Mouse (Mus musculus) left cerebral cortex, postnatal 25 days (tissue): ENCODE measurements around the gene Gm5478. TPM values are rescaled to one million over a fixed set of nuclear protein-coding genes. Genes with fewer than 3 reads are reported as not detected.
"Not testable (repeated sequence)": the region's sequence is repeated elsewhere in the genome, so short reads cannot be mapped to it uniquely, and the experiment has no call there.

Experiments
- DNase-seq, 2 experiments: peaks; one replicate each; pipeline ENCODE4 v3.0.0; 2022; ENCODE audit warnings: low spot score in 2 of 2, mixed read lengths in 1 of 2
- intact Hi-C: fragments of 180-260 bp; cut with DNase I; formaldehyde crosslinking; loops from one replicate; pipeline ENCODE4 v1.15.1; 2025
- microRNA-seq, 2 experiments: library from miRNA; unstranded; fragments of <30 nt; microRNA quantifications; one replicate each; pipeline ENCODE4 v1.2.0; 2022
- total RNA-seq, 2 experiments: library from RNA; stranded (reverse); gene quantifications; 2 replicates each; pipeline ENCODE4 v1.2.3; 2021

The Gm5478 gene
- not detected for total RNA-seq

DNA sequence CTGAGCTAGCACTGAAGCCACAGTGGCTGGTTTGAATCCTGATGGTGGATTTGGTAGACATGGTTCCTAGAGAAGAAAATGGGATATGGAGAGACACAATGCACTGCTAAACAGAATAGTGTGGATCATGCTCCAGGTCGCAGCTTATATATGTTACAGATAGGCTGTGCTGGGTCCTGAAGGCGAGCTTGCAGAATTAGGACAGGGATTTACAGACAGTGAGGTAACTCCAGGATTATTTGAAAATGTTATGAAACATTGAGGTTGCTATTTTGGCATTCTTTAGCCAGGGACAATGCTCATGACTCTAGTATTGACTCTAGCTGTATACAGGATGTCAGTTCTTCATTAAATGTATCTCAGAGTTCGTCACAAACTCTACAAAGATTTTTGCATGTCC is at the start of gene Gm5478:
Gene Gm5478, minus strand, starts transcription at position 101 of the 400 bp plus-strand sequence.
- no peak for DNase-seq
- intact Hi-C loops: no loop called here

DNA sequence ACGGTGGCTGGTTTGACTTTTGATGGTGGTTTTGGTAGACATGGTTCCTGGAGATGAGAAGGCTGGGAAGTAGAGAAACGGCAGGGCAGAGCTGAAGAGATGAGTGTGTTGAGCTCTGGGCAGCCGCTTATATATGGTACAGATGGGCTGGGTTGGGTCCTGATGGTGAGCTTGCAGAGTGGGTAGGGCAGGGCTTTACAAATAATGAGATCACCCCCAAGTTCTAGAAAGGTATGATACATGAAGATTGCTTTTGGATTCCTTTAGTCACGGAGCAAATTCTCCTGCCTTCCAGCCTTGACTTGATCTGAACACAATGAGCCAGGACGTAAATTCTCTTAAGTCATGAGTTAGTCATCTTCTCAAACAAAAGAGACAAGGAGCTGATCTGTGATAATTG is 47.0 kb upstream of the Gm5478 start, which contains the start of gene Krt6a:
Gene Krt6a, minus strand, starts transcription at position 101 of the 400 bp plus-strand sequence.
- DNase-seq: no peak
- intact Hi-C loops: no loop called here

DNA sequence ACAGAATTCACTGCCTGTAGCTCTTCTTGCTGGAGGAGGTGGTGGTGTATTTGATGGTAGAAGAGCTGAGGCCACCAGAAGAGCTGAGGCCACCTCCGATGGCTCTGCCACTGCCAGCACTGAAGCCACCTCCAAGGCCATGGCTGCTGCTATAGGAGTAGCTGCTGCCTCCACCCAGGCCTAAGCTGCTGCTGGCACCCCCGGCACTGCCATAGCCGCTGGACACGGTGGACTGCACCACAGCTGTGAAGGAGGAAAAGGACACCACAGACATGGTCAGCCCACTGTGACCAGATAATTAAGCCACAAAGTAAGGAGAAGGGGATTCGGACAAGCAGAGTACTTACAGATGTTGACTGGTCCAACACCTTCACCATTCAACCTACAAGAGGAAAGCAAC is 43.3 kb upstream of the Gm5478 start:
- intact Hi-C loops: not testable (repeated sequence)

DNA sequence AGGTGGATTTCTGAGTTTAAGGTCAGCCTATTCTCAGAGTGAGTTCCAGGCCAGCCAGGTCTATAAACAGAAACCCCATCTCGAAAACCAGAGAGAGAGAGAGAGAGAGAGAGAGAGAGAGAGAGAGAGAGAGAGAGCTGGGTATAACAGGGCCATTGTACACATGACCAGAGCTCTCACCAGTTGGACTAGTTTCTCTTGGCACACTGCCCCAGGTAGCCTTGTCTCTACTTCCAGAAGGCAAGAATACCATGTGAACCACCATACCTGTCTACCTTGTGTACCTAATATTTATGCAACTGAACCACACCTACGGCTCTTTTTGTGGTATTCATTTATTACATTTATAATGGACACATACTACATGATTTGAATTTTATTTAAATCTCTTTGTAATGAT is 41.0 kb upstream of the Gm5478 start:
- intact Hi-C loops: no loop called here
- no peak for DNase-seq

More for the DNA sequence above, 43.3 kb upstream of the Gm5478 start:
- not testable (repeated sequence) for DNase-seq

DNA sequence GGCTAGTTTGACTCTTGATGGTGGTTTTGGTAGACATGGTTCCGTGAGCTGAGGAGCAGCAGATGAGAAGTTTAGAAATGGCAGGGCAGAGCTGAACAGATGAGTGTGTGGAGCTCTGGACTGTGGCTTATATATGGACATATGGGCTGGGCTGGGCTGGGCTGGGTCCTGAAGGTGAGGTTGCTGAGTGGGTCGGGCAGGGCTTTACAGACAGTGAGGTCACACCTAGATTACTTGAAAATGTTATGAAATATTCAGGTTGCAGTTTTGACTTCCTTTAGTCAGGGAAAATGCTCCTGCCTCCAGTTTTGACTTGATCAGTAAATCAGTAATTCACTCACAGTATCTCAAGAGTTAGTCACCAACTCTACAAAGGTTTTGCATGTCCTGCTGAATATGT is 33.0 kb upstream of the Gm5478 start, which contains the start of gene Krt6b:
Gene Krt6b, minus strand, starts transcription at position 101 of the 400 bp plus-strand sequence.
- DNase-seq: no peak
- intact Hi-C loops: no loop called here

DNA sequence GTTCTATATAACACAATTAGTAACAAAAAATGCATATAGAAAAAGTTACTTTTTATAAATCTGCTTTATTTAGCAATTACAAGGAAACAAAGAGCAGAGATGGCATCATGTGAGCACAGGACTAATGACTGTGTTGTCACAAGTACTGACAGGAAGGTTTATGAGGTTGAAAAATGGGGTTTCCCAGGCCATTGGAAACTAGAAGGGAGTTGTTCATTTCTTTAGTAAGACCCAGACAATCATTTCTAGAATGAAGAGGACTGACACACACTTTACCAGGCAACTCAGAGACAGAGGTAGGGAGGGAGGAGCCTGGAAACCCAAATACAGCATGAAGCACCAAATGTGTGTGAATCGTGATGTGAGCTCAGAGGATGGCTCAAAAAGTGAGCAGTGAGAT is 28.8 kb upstream of the Gm5478 start:
- DNase-seq: no peak
- intact Hi-C loops: no loop called here

DNA sequence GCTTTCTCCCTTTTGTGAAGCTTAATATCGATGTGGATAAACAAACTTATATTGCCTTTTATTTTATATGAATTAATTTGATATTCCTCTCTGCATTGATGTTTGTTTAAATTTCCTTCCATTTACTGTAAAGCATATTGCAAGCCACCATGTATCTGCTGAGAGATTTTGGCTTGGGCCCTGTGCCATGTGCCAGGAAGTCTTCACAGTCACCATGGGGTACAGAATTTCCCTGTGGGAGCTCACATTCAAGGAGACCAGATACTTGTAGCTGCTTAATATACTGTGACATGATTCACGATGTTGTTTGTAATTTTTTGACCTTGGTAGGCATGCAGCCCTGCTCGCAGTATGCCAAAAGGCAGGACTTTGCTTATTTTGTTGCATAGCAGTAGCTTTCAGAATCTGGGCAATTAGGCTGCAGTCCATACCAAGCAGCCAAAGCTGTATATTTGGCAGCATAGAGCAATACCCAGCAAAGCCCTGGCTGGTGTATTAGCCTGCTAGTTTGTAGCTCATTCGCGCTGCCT is 5.6 kb upstream of the Gm5478 start:
- no peak for DNase-seq
- intact Hi-C loops: no loop called here

DNA sequence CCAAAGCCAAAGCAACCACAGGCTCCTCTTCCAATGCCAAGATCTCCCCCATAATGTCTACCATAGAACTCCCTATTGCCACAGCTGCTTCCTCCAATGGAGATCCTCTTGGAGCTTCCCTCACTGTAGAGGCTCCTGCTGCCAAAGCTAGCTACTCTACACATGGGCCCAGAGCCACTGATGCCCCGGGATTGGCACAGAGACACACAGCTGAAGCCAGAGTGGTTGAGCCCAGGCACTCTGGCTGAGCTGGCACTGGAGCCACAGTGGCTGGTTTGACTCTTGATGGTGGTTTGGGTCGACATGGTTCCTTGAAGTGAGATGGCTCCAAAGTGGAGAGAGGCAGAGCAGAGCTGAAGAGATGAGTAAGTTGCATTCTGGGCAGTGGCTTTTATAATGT is 19.3 kb downstream of the Gm5478 start, which contains the start of gene Gm5414:
Gene Gm5414, minus strand, starts transcription at position 305 of the 400 bp plus-strand sequence.
- intact Hi-C loops: no loop called here

DNA sequence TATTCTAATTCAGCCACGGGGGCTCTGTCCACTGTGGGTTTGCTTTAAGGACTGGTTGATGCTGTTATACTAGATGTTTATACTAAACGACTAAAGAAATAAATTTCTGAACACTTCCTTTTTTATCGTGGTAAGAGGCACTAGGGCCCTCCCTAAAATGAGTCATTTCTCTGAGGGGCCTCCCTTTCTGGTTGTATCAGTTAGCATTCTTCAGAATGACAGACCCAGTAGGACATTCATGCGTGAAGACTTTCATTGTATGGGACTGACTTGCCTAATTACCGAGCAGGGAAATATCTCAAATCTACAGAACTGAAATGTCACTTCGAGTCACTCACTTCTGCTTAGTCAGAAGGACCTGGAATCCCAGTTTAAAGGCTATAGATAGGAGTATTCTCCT is 48.1 kb downstream of the Gm5478 start:
- DNase-seq: no peak
- intact Hi-C loops: no loop called here

More for the DNA sequence above, 19.3 kb downstream of the Gm5478 start, which contains the start of gene Gm5414:
- DNase-seq: no peak

Small RNAs within 50 kb of the gene (microRNA-seq; reads per million reads assigned to microRNA genes)
- 0 reads per million in 2 experiments for gene Gm44342
- 0 reads per million in 2 experiments for gene Gm44383
- 0 reads per million in 2 experiments for gene Gm44479

Other genes with a start within 250 kb of the Gm5478 start
- gene Krt7, start 236.3 kb downstream of the Gm5478 start, total RNA-seq: under 1 TPM; 0.09 to 0.21 TPM
- gene Krt87, start 208.6 kb downstream of the Gm5478 start, total RNA-seq: not detected
- not detected for gene Krt88, start 199.6 kb downstream of the Gm5478 start, total RNA-seq
- gene Krt81, start 183.6 kb downstream of the Gm5478 start, total RNA-seq: not detected
- gene Krt86, start 173.9 kb downstream of the Gm5478 start, total RNA-seq: not detected
- gene Krt83, start 155.9 kb downstream of the Gm5478 start, total RNA-seq: not detected
- not detected for gene Gm49425, start 130.1 kb downstream of the Gm5478 start, total RNA-seq
- gene Krt84, start 114.6 kb downstream of the Gm5478 start, total RNA-seq: not detected
- gene Krt82, start 96.7 kb downstream of the Gm5478 start, total RNA-seq: not detected
- not detected for gene Krt90, start 84.4 kb downstream of the Gm5478 start, total RNA-seq
- not detected for gene Krt75, start 73.5 kb downstream of the Gm5478 start, total RNA-seq
- not detected for gene Gm5414, start 19.2 kb downstream of the Gm5478 start, total RNA-seq
- not detected for gene Krt6b, start 32.9 kb upstream of the Gm5478 start, total RNA-seq
- gene Krt6a, start 46.9 kb upstream of the Gm5478 start, total RNA-seq: not detected
- not detected for gene Krt5, start 65.5 kb upstream of the Gm5478 start, total RNA-seq
- gene Krt71, start 95.7 kb upstream of the Gm5478 start, total RNA-seq: not detected
- not detected for gene Krt72, start 139.1 kb upstream of the Gm5478 start, total RNA-seq
- gene Krt73, start 155.0 kb upstream of the Gm5478 start, total RNA-seq: 1 to 10 TPM; 1.3 to 2.0 TPM
- under 1 TPM; 0.16 to 0.23 TPM for gene Krt2, start 170.8 kb upstream of the Gm5478 start, total RNA-seq
- gene Krt1, start 203.4 kb upstream of the Gm5478 start, total RNA-seq: 1 to 10 TPM; 2.4 to 2.5 TPM
- gene Krt77, start 222.3 kb upstream of the Gm5478 start, total RNA-seq: 10 to 100 TPM; 10.1 to 12.6 TPM
- not detected for gene Krt76, start 245.5 kb upstream of the Gm5478 start, total RNA-seq